Mouse (Mus musculus) hindbrain, postnatal 0 days (tissue): Measurements from ENCODE around the gene Col7a1. TPM values are rescaled to one million over a fixed set of nuclear protein-coding genes. Genes with fewer than 3 reads are reported as not detected.

ENCODE experiments used
- ATAC-seq: fragments of 200-750 bp; cut with Nextera tagmentation; 2 replicates; pipeline ENCODE4 v1.8.0; 2017; ENCODE audit warnings: mild to moderate bottlenecking, moderate TSS enrichment, moderate library complexity
- DNase-seq: peaks from one replicate; pipeline ENCODE4 v3.0.0-alpha.2; 2015; ENCODE audit warnings: low spot score
- H3K27ac ChIP-seq: fragments of 300-500 bp; sonication (generic); 2 replicates; pipeline ENCODE4 v1.5.1; 2014; ENCODE audit warnings: mild to moderate bottlenecking
- H3K27me3 ChIP-seq: fragments of 300-500 bp; sonication (generic); 2 replicates; pipeline ENCODE4 v1.6.1; 2014; ENCODE audit warnings: low read length, mixed read lengths; ENCODE audit not compliant: insufficient read depth
- H3K36me3 ChIP-seq: fragments of 300-500 bp; sonication (generic); 2 replicates; pipeline ENCODE4 v1.6.1; 2014; ENCODE audit warnings: low read length, mixed read lengths; ENCODE audit not compliant: insufficient read depth
- H3K4me1 ChIP-seq: fragments of 300-500 bp; sonication (generic); 2 replicates; pipeline ENCODE4 v1.6.1; 2014; ENCODE audit warnings: antibody characterized with exemption, low read length, mixed read lengths; ENCODE audit not compliant: insufficient read depth
- H3K4me2 ChIP-seq: fragments of 300-500 bp; sonication (generic); 2 replicates; pipeline ENCODE4 v1.6.1; 2014; ENCODE audit warnings: low read depth, mild to moderate bottlenecking, low read length, moderate library complexity, mixed read lengths
- H3K4me3 ChIP-seq: fragments of 300-500 bp; sonication (generic); 2 replicates; pipeline ENCODE4 v1.5.1; 2014; ENCODE audit warnings: low read length
- H3K9ac ChIP-seq: fragments of 300-500 bp; sonication (generic); replicated peaks from 2 replicates; pipeline ENCODE4 v1.6.1; 2014; ENCODE audit warnings: mild to moderate bottlenecking, low read length, moderate library complexity, mixed read lengths
- H3K9me3 ChIP-seq: fragments of 300-500 bp; sonication (generic); 2 replicates; pipeline ENCODE4 v1.6.1; 2016; ENCODE audit warnings: low read length, mixed read lengths
- CTCF ChIP-seq: IDR thresholded peaks from 2 replicates; pipeline ENCODE4 v1.5.1; 2016; ENCODE audit warnings: antibody characterized with exemption, control low read depth, low read depth
- WGBS: fragments of 180-500 bp; shearing (Covaris S2); extraction: QIAGEN DNeasy Blood & Tissue Kit; methylation state at CpG from one replicate; pipeline ENCODE4 v1.1.7; 2014; 5-methylcytosine and 5-hydroxymethylcytosine counted together
- microRNA counts: library from miRNA; unstranded; fragments of <30 nt; microRNA quantifications from one replicate; lab custom pipeline; 2015
- microRNA-seq, 2 experiments: library from miRNA; unstranded; fragments of <30 nt; microRNA quantifications; one replicate each; pipeline ENCODE4; 2016
- polyA plus RNA-seq: library from polyadenylated mRNA; unstranded; fragments of >200 nt; fragmentation: Nextera tagmentation; extraction: Ambion mirVana; gene quantifications from 2 replicates; pipeline ENCODE4 v1.2.1, GENCODE M21; 2015
- total RNA-seq: library from RNA; depleted of rRNA; stranded (reverse); fragments of >200 nt; gene quantifications from 2 replicates; pipeline ENCODE4 v1.2.3, GENCODE M21; 2014; rRNA removed

Col7a1 gene
- total and polyA plus RNA-seq, 2 experiments from 2014 or later, result 0.69 to 1.9 TPM

- no peak overlapping the region for H3K4me2 ChIP-seq
- H3K36me3 ChIP-seq, result peaks cover 4% of the 10 kb centered on the region
- ATAC-seq (no peak), DNase-seq (no peak)
- no peaks in the 10 kb centered on the region for H3K9me3 ChIP-seq
- no peak overlapping the region for H3K9ac ChIP-seq
- no peak overlapping the region for H3K4me3 ChIP-seq
- H3K27ac ChIP-seq, result no peak overlapping the region
- H3K27me3 ChIP-seq, result no peaks in the 10 kb centered on the region
- WGBS, result 79% methylated on average over 5 of the region's 5 CpGs
- TF ChIP-seq CTCF, result no peak
- H3K4me1 ChIP-seq, result no peaks in the 10 kb centered on the region
Measured at GRCm38 (mm10) chr9:109028919-109029318, 75.5 kb downstream of the Col7a1 start.

- ATAC-seq (no peak), DNase-seq (no peak)
- no peak for TF ChIP-seq CTCF
- Histone ChIP-seq H3K9ac (no peak overlapping the region), H3K27ac (no peak overlapping the region), H3K4me2 (no peak overlapping the region), H3K36me3 (peaks cover 4% of the 10 kb centered on the region), H3K9me3 (no peaks in the 10 kb centered on the region), H3K27me3 (no peaks in the 10 kb centered on the region), H3K4me1 (no peaks in the 10 kb centered on the region), H3K4me3 (no peak overlapping the region)
- WGBS, result 74% methylated on average over 3 of the region's 3 CpGs
Measured at GRCm38 (mm10) chr9:109030312-109030711, 76.9 kb downstream of the Col7a1 start.

- no peak overlapping the region for H3K9ac ChIP-seq
- peaks cover 4% of the 10 kb centered on the region for H3K36me3 ChIP-seq
- 90% methylated on average over 7 of the region's 7 CpGs for WGBS
- no peaks in the 10 kb centered on the region for H3K9me3 ChIP-seq
- no peak overlapping the region for H3K27ac ChIP-seq
- TF ChIP-seq CTCF, result no peak
- H3K4me1 ChIP-seq, result no peaks in the 10 kb centered on the region
- H3K27me3 ChIP-seq, result no peaks in the 10 kb centered on the region
- H3K4me2 ChIP-seq, result no peak overlapping the region
- no peak for ATAC-seq
- no peak overlapping the region for H3K4me3 ChIP-seq
- no peak for DNase-seq
Measured at GRCm38 (mm10) chr9:109031001-109031400, 77.6 kb downstream of the Col7a1 start.

GRCm38 (mm10) chr9:109031686-109032085 is 78.3 kb downstream of the Col7a1 start:
- H3K27me3 ChIP-seq, result no peaks in the 10 kb centered on the region
- DNase-seq (no peak), ATAC-seq (no peak)
- WGBS, result 88% methylated on average over 8 of the region's 8 CpGs
- no peaks in the 10 kb centered on the region for H3K4me1 ChIP-seq
- H3K9me3 ChIP-seq, result no peaks in the 10 kb centered on the region
- peaks cover 4% of the 10 kb centered on the region for H3K36me3 ChIP-seq
- TF ChIP-seq CTCF, result no peak
- no peak overlapping the region for H3K27ac ChIP-seq
- no peak overlapping the region for H3K4me3 ChIP-seq
- no peak overlapping the region for H3K9ac ChIP-seq
- no peak overlapping the region for H3K4me2 ChIP-seq

GRCm38 (mm10) chr9:109032435-109032834 is 79.0 kb downstream of the Col7a1 start:
- no peak for TF ChIP-seq CTCF
- Histone ChIP-seq H3K9me3 (no peaks in the 10 kb centered on the region), H3K9ac (no peak overlapping the region), H3K27ac (no peak overlapping the region), H3K4me1 (no peaks in the 10 kb centered on the region), H3K36me3 (peaks cover 4% of the 10 kb centered on the region; the same call in 1 of the 2 replicates), H3K27me3 (no peaks in the 10 kb centered on the region), H3K4me2 (no peak overlapping the region), H3K4me3 (no peak overlapping the region)
- ATAC-seq (no peak), DNase-seq (no peak)
- WGBS, result 87% methylated on average over 6 of the region's 6 CpGs

MicroRNAs encoded within 50 kb of the gene (microRNA counts, 519-probe panel; counts per million panel counts)
- microRNA mmu-miR-711 (lab: Ali Mortazavi, UCI), result not detected

Small RNA genes within 50 kb of the gene (microRNA-seq; reads per million reads assigned to microRNA genes)
- gene Mir711, result 0 reads per million in 2 experiments

Other genes starting within 250 kb of the Col7a1 start
- gene Ip6k2, start 169.8 kb upstream of the Col7a1 start, total RNA-seq, result 122 and 126 TPM in 2 replicates
- 187 and 189 TPM in 2 replicates for gene Ip6k2, start 169.8 kb upstream of the Col7a1 start, polyA plus RNA-seq
- gene Nckipsd, start 145.2 kb upstream of the Col7a1 start, total RNA-seq, result 33.6 and 72.6 TPM in 2 replicates
- gene Nckipsd, start 145.2 kb upstream of the Col7a1 start, polyA plus RNA-seq, result 22.8 and 23.5 TPM in 2 replicates
- gene Celsr3, start 127.3 kb upstream of the Col7a1 start, total RNA-seq, result 49.2 and 86.4 TPM in 2 replicates
- gene Celsr3, start 127.3 kb upstream of the Col7a1 start, polyA plus RNA-seq, result 5.8 and 7.8 TPM in 2 replicates
- 30.3 and 31.8 TPM in 2 replicates for gene Slc26a6, start 100.3 kb upstream of the Col7a1 start, total RNA-seq
- 20.0 and 21.3 TPM in 2 replicates for gene Slc26a6, start 100.3 kb upstream of the Col7a1 start, polyA plus RNA-seq
- 0.16 TPM in 1 of 2 replicates, not detected in the other for gene Tmem89, start 39.0 kb upstream of the Col7a1 start, total RNA-seq
- 0.30 and 0.37 TPM in 2 replicates for gene Tmem89, start 39.0 kb upstream of the Col7a1 start, polyA plus RNA-seq
- gene Uqcrc1, start 17.0 kb upstream of the Col7a1 start, total RNA-seq, result 459 and 483 TPM in 2 replicates
- gene Uqcrc1, start 17.0 kb upstream of the Col7a1 start, polyA plus RNA-seq, result 568 and 592 TPM in 2 replicates
- 0.58 TPM in 1 of 2 replicates, not detected in the other for gene Ucn2, start 32.4 kb downstream of the Col7a1 start, total RNA-seq
- not detected in 2 replicates for gene Ucn2, start 32.4 kb downstream of the Col7a1 start, polyA plus RNA-seq
- gene Pfkfb4, start 38.2 kb downstream of the Col7a1 start, total RNA-seq, result 58.3 and 63.1 TPM in 2 replicates
- 18.6 and 20.5 TPM in 2 replicates for gene Pfkfb4, start 38.2 kb downstream of the Col7a1 start, polyA plus RNA-seq
- gene Shisa5, start 85.0 kb downstream of the Col7a1 start, total RNA-seq, result 77.8 and 90.6 TPM in 2 replicates
- gene Shisa5, start 85.0 kb downstream of the Col7a1 start, polyA plus RNA-seq, result 74.5 and 77.6 TPM in 2 replicates
- 20.1 and 32.6 TPM in 2 replicates for gene Trex1, start 106.1 kb downstream of the Col7a1 start, total RNA-seq
- gene Trex1, start 106.1 kb downstream of the Col7a1 start, polyA plus RNA-seq, result 14.3 and 14.4 TPM in 2 replicates
- gene Atrip, start 120.5 kb downstream of the Col7a1 start, total RNA-seq, result 39.5 and 52.3 TPM in 2 replicates
- gene Atrip, start 120.5 kb downstream of the Col7a1 start, polyA plus RNA-seq, result 30.6 and 32.2 TPM in 2 replicates
- gene Ccdc51, start 128.9 kb downstream of the Col7a1 start, total RNA-seq, result 7.8 and 8.4 TPM in 2 replicates
- 5.1 and 6.7 TPM in 2 replicates for gene Ccdc51, start 128.9 kb downstream of the Col7a1 start, polyA plus RNA-seq
- gene Tma7, start 129.0 kb downstream of the Col7a1 start, total RNA-seq, result 56.2 and 73.8 TPM in 2 replicates
- 764 and 779 TPM in 2 replicates for gene Tma7, start 129.0 kb downstream of the Col7a1 start, polyA plus RNA-seq
- 82.3 and 84.4 TPM in 2 replicates for gene Plxnb1, start 141.8 kb downstream of the Col7a1 start, total RNA-seq
- gene Plxnb1, start 141.8 kb downstream of the Col7a1 start, polyA plus RNA-seq, result 8.7 and 11.2 TPM in 2 replicates
- not detected in 2 replicates for gene Fbxw21, start 208.5 kb downstream of the Col7a1 start, total RNA-seq
- not detected in 2 replicates for gene Fbxw21, start 208.5 kb downstream of the Col7a1 start, polyA plus RNA-seq
- gene Fbxw13, start 242.4 kb downstream of the Col7a1 start, total RNA-seq, result not detected in 2 replicates
- not detected in 2 replicates for gene Fbxw13, start 242.4 kb downstream of the Col7a1 start, polyA plus RNA-seq